Mouse (Mus musculus) 3134 (cell line): ENCODE measurements around the gene Tnfsf4.

Experiments
- DNase-seq: peaks from one replicate; pipeline ENCODE4 v3.0.0-alpha.2; 2011; ENCODE audit warnings: low spot score; ENCODE audit not compliant: insufficient read length; ENCODE audit errors: extremely low read depth

The Tnfsf4 gene

DNA sequence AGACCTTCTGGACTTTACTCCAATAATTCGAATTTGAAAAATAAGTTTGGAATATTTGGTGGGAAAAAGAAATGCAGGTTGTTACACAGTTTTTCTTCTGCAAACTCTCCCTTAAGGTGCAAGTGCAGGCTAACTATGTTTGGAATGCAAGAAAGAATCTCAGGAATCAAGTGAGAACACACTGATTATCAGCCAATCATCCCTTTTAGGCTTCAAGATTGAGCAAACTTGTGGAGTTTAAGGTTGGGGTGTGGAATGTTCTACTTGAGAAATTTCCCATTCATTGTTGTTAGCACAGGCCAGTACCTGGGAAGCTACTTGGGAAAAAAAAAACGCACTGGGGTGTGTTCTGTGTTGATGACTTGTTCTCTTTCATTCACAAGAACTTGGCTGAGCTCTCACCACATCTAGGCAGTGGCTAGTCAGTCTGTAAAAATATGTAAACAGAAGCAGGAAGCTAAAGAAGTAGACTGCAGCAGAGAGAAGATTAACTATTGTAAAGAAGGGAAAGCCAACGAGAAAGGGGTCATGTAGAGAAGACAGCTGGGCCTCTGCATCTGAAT lies 56.6 kb downstream of the Tnfsf4 start:
- DNase-seq, result no peak

DNA sequence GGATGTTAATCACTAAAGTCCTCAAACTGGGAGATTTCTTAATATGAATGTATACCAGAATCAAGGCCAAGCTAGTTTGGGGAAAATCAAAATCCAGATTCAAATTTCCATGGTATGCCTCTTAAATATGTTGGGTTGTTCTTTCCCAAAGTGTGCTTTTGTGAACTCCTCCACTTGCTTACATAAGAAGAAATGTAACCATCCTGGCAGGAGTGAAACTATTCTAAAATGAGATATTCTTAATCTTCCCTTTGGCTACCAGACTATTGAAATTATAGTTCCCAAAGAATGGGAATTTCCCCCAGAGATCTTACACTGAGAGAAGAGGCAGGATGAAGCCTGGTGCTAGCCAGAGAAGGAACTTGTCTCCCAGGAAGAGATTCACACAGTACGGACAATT lies 57.0 kb downstream of the Tnfsf4 start:
- no peak for DNase-seq

DNA sequence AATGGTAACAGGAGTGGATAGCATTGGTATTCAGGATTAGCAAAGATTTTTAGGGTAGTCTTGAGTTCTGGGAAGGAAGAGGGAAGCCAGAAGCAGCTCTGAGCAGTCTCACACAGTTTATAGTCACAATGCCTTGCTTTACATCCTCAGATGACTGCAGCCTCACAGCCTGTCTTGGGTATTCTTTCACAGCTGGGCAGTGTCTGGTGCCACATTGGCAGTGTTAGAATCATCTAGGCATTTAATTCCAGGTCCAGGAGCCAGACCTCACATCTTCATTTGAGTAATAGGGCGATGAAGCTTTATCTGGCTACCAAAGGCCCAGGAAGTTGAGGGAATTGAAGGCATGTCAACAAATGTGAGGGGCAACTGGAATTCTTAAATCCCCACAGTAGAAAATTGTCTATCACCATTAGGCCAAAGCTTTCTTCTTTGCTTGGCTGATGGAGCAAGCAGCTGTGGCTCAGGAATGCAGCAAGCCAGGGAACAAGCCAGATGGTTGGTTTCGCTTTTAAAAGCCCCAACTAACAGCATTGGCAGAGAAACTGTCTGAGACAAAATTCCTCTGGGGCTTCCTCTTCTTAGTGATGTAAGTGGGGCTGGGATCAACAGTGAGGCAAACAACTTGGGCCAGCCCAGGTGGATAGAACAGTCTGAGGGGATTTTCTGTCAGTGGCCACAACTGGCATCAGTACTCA lies 68.3 kb downstream of the Tnfsf4 start:
- DNase-seq, result peak; percentile 21
